Mouse (Mus musculus): ENCODE results near the gene E330021D16Rik. TPM values are rescaled to one million over a fixed set of nuclear protein-coding genes. Genes with fewer than 3 reads are reported as not detected.

E330021D16Rik gene
- polyA plus RNA-seq, 3 experiments from 2014 or later: 0.42 to 0.91 TPM; not detected in 1

- no peak for ATAC-seq
Measured at GRCm38 (mm10) chr6:136418889-136419835, 3.8 kb upstream of the E330021D16Rik start.

GRCm38 (mm10) chr6:136418333-136418848 lies 3.0 kb upstream of the E330021D16Rik start:
- ATAC-seq: no peak

GRCm38 (mm10) chr6:136417864-136418263 lies 2.5 kb upstream of the E330021D16Rik start:
- ATAC-seq: no peak

GRCm38 (mm10) chr6:136413856-136414362 lies 1.5 kb downstream of the E330021D16Rik start:
- no peak for ATAC-seq

- no peak for ATAC-seq
Measured at GRCm38 (mm10) chr6:136407608-136408192, 7.7 kb downstream of the E330021D16Rik start.

- ATAC-seq: no peak
Measured at GRCm38 (mm10) chr6:136396860-136397259, 18.5 kb downstream of the E330021D16Rik start.

- no peak for ATAC-seq
Measured at GRCm38 (mm10) chr6:136390262-136390661, 25.1 kb downstream of the E330021D16Rik start.

GRCm38 (mm10) chr6:136385287-136385686 lies 30.1 kb downstream of the E330021D16Rik start:
- no peak for ATAC-seq

- no peak for ATAC-seq
Measured at GRCm38 (mm10) chr6:136383218-136383617, 32.2 kb downstream of the E330021D16Rik start.

- ATAC-seq: no peak
Measured at GRCm38 (mm10) chr6:136376097-136376496, 39.3 kb downstream of the E330021D16Rik start.

- ATAC-seq: no peak
Measured at GRCm38 (mm10) chr6:136364430-136365098, 50.8 kb downstream of the E330021D16Rik start.

- ATAC-seq: no peak
Measured at GRCm38 (mm10) chr6:136364008-136364407, 51.4 kb downstream of the E330021D16Rik start.

- no peak for ATAC-seq
Measured at GRCm38 (mm10) chr6:136363313-136363712, 52.1 kb downstream of the E330021D16Rik start.

- no peak for ATAC-seq
Measured at GRCm38 (mm10) chr6:136358471-136358870, 56.9 kb downstream of the E330021D16Rik start.

- no peak for ATAC-seq
Measured at GRCm38 (mm10) chr6:136353399-136354184, 61.8 kb downstream of the E330021D16Rik start.

Other genes starting within 250 kb of the E330021D16Rik start
- gene Grin2b, start 242.1 kb downstream of the E330021D16Rik start, polyA plus RNA-seq (2017; shearing (Covaris generic)): under 1 TPM in 1 of 3 experiments, not detected in 2; 0.23 TPM
- gene Gm8994, start 88.0 kb downstream of the E330021D16Rik start, polyA plus RNA-seq (2017; shearing (Covaris generic)): not detected
- 10 to 100 TPM; 79.8 to 94.2 (median 91.2) TPM for gene Atf7ip, start 90.6 kb upstream of the E330021D16Rik start, polyA plus RNA-seq (2017; shearing (Covaris generic))
- 1 to 10 TPM in 1 of 3 experiments, under 1 TPM in 2; 0.48 to 3.6 (median 0.65) TPM for gene Plbd1, start 246.4 kb upstream of the E330021D16Rik start, polyA plus RNA-seq (2017; shearing (Covaris generic))

Measured in inflammation-experienced regulatory T-cells, adult 6 months (primary cell).